Mouse (Mus musculus) frontal cortex, adult 2 months (tissue): ENCODE data around the gene Fntb. TPM values are rescaled to one million over a fixed set of nuclear protein-coding genes. Genes with fewer than 3 reads are reported as not detected.
"Not testable (repeated sequence)": the region's sequence is repeated elsewhere in the genome, so short reads cannot be mapped to it uniquely, and the experiment has no call there.

Experiments used
- DNase-seq, 2 experiments: peaks; one replicate each; pipeline ENCODE4 v3.0.0; 2022; ENCODE audit warnings: low spot score in 1 of 2; ENCODE audit errors: extremely low spot score in 1 of 2
- polyA plus RNA-seq: library from polyadenylated mRNA; depleted of rRNA; stranded (reverse); fragments of >200 nt; gene quantifications from 2 replicates; pipeline ENCODE4 v1.2.3, GENCODE M21; 2012

The Fntb gene
- polyA plus RNA-seq, 1 experiment: 28.4 TPM

DNA sequence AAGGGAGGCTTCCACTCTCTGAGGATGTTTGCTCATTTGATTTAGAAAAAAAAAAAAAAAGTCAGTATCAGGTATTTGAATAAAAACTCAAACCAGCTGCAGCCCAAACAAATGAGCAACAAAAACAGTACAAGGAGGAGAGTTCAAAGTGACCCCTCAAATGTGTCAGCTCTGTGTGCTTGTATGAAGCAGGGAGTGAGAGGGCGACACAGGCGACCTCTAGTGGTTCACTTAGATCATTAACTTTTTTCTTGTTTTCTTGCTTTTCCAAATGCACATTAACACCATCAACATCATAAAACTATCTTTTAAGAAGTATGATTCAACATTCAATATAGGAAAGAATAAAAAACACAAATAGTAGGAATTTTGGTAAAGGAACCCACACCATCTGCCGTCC, 67.3 kb downstream of the Fntb start:
- peak in 1 of 2 experiments; percentile 67 for DNase-seq

DNA sequence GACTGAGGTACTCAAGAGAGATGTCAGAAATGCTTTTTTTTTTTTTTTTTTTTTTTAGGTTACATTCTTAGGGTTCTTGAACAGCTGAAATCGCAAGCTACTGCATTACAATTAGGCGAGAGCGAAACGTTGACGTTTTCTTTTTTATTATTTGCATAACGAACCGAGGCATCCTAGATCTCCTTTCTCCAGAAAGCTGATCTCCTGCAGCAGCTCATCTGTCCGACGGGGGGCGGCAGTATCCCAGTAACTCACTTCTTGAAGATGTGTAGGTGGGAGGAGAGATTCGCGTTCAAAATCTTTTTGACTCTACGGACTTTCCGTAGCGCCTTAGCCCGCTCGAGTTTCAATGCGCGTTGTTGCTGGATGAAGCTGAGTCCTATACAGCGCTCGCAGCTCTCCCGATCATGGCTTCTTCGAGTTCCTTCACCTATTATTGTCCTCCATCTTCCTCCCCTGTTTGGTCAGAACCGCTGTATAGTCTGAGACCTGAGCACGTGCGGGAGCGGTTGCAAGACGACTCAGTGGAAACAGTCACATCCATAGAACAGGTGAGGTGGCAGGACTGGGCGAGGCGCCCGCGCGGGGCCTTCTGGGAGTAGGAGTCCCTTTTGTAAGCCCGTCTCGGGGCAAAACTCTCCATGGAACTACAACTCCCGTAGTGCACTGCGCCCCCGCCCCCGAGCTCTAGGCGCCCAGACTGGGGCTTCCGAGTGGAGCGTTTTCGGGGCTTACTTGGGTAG, 71.9 kb downstream of the Fntb start:
- DNase-seq: peak; percentile 97 to 98

GRCm38 (mm10) chr12:76837844-76838650, 72.7 kb downstream of the Fntb start:
- DNase-seq: no peak

DNA sequence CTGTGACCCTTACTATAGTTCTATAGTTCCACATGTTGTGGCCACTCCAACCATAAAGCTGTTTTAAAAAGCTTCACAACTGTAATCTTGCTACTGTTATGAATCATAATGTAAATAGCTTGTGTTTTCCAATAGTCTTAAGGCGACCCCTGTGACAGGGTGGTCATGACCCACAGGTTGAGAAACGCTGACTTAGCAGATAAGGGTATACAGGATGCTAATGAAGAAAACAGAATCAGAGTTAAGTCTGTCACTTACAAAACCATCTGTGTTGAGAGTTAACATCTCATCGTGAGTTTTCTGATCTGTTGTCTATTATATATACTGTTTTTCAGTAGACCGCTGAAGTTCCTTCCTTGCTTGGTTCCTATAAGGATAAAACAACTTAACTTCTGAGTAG, 73.9 kb downstream of the Fntb start:
- DNase-seq: no peak

GRCm38 (mm10) chr12:76840081-76840480, 74.7 kb downstream of the Fntb start:
- no peak for DNase-seq

DNA sequence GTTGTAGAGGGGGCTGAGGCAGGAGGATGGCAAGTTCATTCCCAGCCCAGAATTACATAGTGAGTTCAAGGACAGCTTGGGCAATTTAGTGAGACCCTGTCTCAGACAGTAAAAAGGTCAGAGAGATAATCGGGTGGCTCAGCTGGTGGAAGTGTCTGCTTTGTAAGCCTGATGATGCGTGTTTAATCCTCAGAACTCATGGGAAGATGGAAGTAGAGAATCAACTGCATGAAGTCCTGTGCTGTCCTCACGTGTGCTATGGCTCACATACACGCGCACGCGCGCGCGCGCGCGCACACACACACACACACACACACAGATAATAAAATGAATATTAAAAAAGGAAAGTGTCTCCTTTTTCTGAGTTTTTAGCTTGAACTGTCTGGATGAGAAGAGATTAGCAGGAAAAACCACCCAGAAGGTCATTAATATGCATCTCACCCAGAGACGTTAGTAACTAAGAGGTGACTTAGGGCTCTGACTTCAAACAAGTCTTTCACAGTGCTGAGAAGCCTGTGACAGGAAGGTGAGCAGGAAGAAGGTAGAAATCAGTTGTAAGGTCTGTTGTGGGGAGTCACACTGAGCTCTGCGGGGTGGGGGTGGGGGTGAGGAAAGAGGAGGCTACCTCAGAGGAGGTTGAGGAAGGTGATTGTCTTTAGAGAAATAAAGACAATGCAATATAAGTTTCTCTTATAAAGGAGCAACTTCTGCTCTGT, 79.1 kb downstream of the Fntb start:
- DNase-seq: no peak

DNA sequence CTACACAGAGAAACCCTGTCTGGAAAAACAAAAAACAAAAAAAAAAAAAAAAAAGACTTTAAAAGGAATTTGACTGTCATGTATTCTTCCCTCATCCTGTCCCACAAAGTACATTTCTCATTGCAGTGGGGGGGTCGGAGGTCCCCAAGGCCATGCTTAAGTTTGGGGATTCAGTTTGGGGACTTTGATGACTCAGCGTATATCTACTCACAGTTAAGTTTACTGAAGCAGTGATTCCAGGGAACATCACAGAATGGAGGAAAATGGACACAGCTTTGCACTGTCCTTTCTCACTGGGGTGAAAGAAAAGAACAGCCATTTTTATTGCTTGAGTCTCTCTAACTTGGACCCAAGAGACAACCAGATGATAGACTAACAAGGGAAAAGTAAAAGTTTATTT, 87.0 kb downstream of the Fntb start:
- no peak for DNase-seq

GRCm38 (mm10) chr12:76853378-76854142, 88.2 kb downstream of the Fntb start:
- DNase-seq: no peak

- no peak for DNase-seq
These were observed 91.7 kb downstream of the Fntb start for GRCm38 (mm10) chr12:76857087-76857486.

GRCm38 (mm10) chr12:76858788-76859187, 93.4 kb downstream of the Fntb start:
- DNase-seq: not testable (repeated sequence)

GRCm38 (mm10) chr12:76863651-76864050, 98.3 kb downstream of the Fntb start:
- peak; percentile 33 to 61 for DNase-seq

DNA sequence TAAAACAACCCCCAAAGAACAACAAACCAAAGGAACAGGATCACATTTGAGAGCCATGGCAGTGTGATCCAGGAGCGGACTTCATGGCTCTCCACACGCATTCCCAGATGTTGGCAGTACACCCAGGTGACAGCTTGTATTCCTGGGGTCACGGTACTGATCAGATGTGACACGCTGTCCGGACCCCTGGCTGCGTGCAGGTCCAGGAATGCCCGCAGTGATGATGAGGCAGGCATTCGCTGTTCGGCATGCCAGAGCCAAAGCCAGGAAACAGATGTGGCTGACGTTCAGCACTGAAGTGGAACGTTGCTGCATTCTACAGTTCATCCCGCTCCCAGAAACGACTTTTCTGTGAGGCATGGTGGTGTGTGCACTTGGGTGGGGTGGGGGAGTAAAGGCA, 99.9 kb downstream of the Fntb start:
- DNase-seq: no peak

GRCm38 (mm10) chr12:76867586-76868280, 102.3 kb downstream of the Fntb start:
- DNase-seq: peak; percentile 38 to 74

GRCm38 (mm10) chr12:76868463-76869198, 103.2 kb downstream of the Fntb start:
- no peak for DNase-seq

DNA sequence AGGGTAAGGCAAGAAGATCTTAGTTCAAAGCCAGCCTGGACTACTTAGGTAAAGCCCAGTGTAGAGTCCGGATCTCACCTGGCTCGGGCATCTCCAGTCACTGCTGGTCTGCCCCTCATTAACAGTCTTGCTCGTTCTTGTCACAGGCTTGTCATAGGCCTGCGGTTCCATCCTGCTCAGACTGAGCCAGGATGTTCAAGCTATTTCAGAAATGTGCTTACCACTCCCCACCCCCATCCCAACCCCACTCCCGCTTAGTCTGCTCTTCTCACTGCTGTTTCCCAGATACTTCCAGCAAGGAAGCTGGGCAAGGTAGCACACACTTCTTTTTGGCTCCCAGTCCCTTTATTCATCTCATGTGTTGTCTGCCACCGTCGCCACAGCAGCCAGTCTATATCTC, 104.2 kb downstream of the Fntb start:
- DNase-seq: peak in 1 of 2 experiments; percentile 26

DNA sequence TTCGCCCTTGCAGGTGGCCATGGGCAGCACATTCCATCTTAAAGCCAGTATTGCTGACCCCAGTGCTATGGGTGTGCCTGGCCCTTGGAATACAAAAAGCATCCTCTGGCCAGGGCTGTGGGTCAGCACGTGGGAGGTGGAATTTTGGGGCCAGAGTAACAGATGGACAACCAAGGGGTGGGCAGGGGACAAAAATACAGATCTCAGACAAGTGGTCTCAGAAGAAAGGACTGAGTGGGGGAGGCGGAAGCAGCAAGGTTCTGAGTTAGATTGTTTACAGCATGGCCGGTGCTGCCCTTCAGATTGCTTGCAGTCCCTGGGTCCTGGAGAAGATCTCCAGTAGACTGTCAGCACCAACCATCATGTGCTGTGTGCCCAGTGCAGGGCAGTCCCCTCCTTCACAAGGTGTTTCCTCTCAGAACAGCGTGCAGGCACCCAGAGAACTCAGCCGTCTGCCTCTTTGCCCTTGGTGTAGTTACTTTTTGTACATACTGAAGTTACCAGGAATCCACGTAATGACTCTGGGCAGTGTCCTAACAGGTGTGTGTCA, 107.5 kb downstream of the Fntb start:
- DNase-seq: no peak

GRCm38 (mm10) chr12:76874826-76875225, 109.4 kb downstream of the Fntb start:
- no peak for DNase-seq

- DNase-seq: peak in 1 of 2 experiments; percentile 79
These were observed 113.9 kb downstream of the Fntb start for GRCm38 (mm10) chr12:76879242-76879641.

- DNase-seq: no peak
These were observed 114.7 kb downstream of the Fntb start for GRCm38 (mm10) chr12:76880131-76880530.
